Mouse (Mus musculus) kidney, adult 2 months (tissue): ENCODE results near the gene Sertad4.

Source experiments
- CTCF ChIP-seq: fragments of 200-500 bp; conservative IDR thresholded peaks from 2 replicates; pipeline ENCODE4 v1.5.1; 2011; ENCODE audit warnings: low read depth, mild to moderate bottlenecking, control low read depth, low read length, moderate library complexity, mixed read lengths; ENCODE audit not compliant: insufficient read depth, insufficient read length
- POLR2A ChIP-seq: fragments of 200-500 bp; IDR thresholded peaks from one replicate; pipeline ENCODE4 v1.6.1; 2011; ENCODE audit warnings: low read depth, low read length, control low read depth

DNA sequence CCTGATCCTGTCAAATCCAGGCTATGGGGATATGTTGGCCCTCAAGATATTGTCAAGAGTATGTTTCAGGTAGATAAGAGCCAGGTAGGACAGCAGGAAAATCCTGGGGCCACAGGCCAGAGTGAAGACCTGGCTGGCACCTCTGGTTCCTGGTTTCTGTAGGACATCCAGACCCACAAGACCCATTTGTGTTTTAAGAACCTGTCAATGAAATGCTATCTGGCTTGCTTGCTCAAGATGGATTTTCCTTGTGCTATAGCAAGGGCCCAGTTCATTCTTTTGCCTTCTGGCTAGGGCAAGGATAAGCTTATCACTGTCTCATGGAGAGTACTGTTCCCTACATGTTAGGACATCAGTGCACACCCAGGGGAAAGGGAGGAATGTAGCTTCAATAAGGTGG is 3.5 kb downstream of the Sertad4 start:
- no peak for TF ChIP-seq POLR2A
- no peak for TF ChIP-seq CTCF
